Mouse (Mus musculus) bone marrow, adult 2 months (tissue): ENCODE data around the gene Klhl41.

Experiments used
- CTCF ChIP-seq: fragments of 200-500 bp; IDR thresholded peaks from 2 replicates; pipeline ENCODE4 v1.5.1; 2011; ENCODE audit warnings: low read length, control low read depth; ENCODE audit not compliant: control insufficient read depth, insufficient read depth
- POLR2A ChIP-seq: fragments of 200-500 bp; IDR thresholded peaks from 2 replicates; pipeline ENCODE4 v1.6.1; 2011; ENCODE audit warnings: low read depth, mild to moderate bottlenecking, control low read depth, low read length, borderline replicate concordance; ENCODE audit not compliant: control insufficient read depth

- TF ChIP-seq CTCF: no peak
- TF ChIP-seq POLR2A: no peak
These were observed 6.0 kb upstream of the Klhl41 start for GRCm38 (mm10) chr2:69663827-69664476.
